Mouse (Mus musculus) megakaryocyte, embryonic 14.5 days (primary cell): ENCODE measurements at regions not wholly inside any gene's neighbourhood (a gene's known extent, or its start where the extent isn't known, plus 50 kb on each side); places are given as distances from the start of the nearest gene placed in this dataset.

Experiments used
- FLI1 ChIP-seq: IDR thresholded peaks from 2 replicates; pipeline ENCODE4 v1.6.1; 2012; ENCODE audit warnings: low read length, inconsistent platforms, mixed read lengths
- GATA1 ChIP-seq: IDR thresholded peaks from 3 replicates; pipeline ENCODE4 v1.6.1; 2012; ENCODE audit warnings: mixed read lengths, low read length, inconsistent platforms, borderline replicate concordance

GRCm38 (mm10) chr3:58320812-58321211, 93.7 kb upstream of the Tsc22d2 start:
- TF ChIP-seq GATA1, result no peak
- no peak for TF ChIP-seq FLI1
